In the genomic region with DNA sequence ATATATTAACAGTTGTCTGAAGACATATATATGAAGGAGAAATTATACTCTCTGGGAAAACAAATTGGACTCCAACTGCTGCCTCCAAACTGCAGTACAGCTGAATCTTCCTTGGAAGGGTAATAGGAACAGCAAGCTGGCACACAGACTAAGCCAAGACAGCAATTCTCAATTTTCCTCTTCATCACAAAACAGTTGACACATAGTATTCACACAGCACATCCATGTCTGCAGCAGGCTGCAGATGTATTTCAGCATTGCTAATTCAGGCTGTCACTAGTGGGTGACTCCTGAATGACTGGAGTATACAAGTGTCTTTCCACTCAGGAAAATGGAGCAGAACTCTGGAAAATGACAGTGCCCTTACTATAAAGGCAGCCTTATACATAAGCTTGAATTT, we compare ENCODE assay signal across 20 mouse cellular contexts.
DNase-seq lines count a peak whose midpoint lies in the region; ATAC-seq and TF ChIP-seq lines count a peak whose summit lies in the region.
"Had no signal": no experiment of that assay in that cellular context is flagged by ENCODE, and none has a peak within 500 bp of the region (broad histone marks: within the 10 kb centered on the region; RNA-seq: fewer than 3 reads in every experiment).

No protein-coding gene starts in this region.

- DNase-seq in hindbrain, postnatal 0 days (ENCODE audit: low spot score), result no peak
- peak; percentile 4 to 15 for DNase-seq in right cerebral cortex, adult 2 months (ENCODE audit: low spot score in 2 of 2)
- no peak for DNase-seq in right cerebral cortex, postnatal 14 days
- DNase-seq in left cerebral cortex, postnatal 25 days (ENCODE audit: low spot score in 2 of 2), result peak; percentile 17 to 63
- DNase-seq in spleen, postnatal 4 days (ENCODE audit: low spot score in 2 of 2), result no peak
- no peak for DNase-seq in T-cell, adult 2 months (ENCODE audit: low spot score)
- no peak for DNase-seq in lung, postnatal 4 days
- DNase-seq: adrenal gland, postnatal 14 days; B cell, adult 2 months; cerebellum, postnatal 36 days; kidney, adult 18-20 months; lung, embryonic 14.5 days; spleen, adult 18-20 months; thymus, postnatal 4 days had no signal

- 0 out of 2 replicates have a peak overlapping the region, but pooled peaks have one; percentile 9 for H3K9ac ChIP-seq in hindbrain, embryonic 13.5 days
- no peak overlapping the region for H3K9ac ChIP-seq in hindbrain, postnatal 0 days (replicated peaks; ENCODE audit: low read length)
- H3K9ac ChIP-seq: embryonic facial prominence, embryonic 13.5 days; lung, embryonic 14.5 days had no signal

- H3K4me1 ChIP-seq in hindbrain, embryonic 13.5 days (replicated peaks), result peaks cover 7% of the 10 kb centered on the region
- H3K4me1 ChIP-seq in hindbrain, postnatal 0 days (ENCODE audit: insufficient read depth, low read length), result no peaks in the 10 kb centered on the region
- H3K4me1 ChIP-seq: embryonic facial prominence, embryonic 13.5 days had no signal

- H3K27ac ChIP-seq in hindbrain, embryonic 13.5 days, result 0 out of 2 replicates have a peak overlapping the region, but pooled peaks have one; percentile 26
- H3K27ac ChIP-seq in hindbrain, postnatal 0 days, result no peak overlapping the region
- H3K27ac ChIP-seq: embryonic facial prominence, embryonic 13.5 days; hindbrain, embryonic 10.5 days; stomach, postnatal 0 days had no signal

- no peaks in the 10 kb centered on the region for H3K27me3 ChIP-seq in hindbrain, embryonic 13.5 days
- H3K27me3 ChIP-seq in hindbrain, postnatal 0 days (ENCODE audit: insufficient read depth, low read length), result no peaks in the 10 kb centered on the region
- H3K27me3 ChIP-seq: embryonic facial prominence, embryonic 13.5 days had no signal

- intact Hi-C loops in left cerebral cortex, postnatal 25 days (cut with DNase I), result loop anchor here (5.0 kb wide), 1 partner anchor 124 kb away; no protein-coding TSS in a partner anchor

- no peak for ATAC-seq in hindbrain, embryonic 13.5 days (ENCODE audit: low FRiP score)
- ATAC-seq in hindbrain, postnatal 0 days, result no peak

- H3K4me2 ChIP-seq in hindbrain, embryonic 13.5 days, result no peak overlapping the region
- no peak overlapping the region for H3K4me2 ChIP-seq in hindbrain, postnatal 0 days (ENCODE audit: low read depth, low read length)
- H3K4me2 ChIP-seq: embryonic facial prominence, embryonic 13.5 days; lung, embryonic 14.5 days had no signal

- no peak overlapping the region for H3K4me3 ChIP-seq in hindbrain, embryonic 13.5 days
- no peak overlapping the region for H3K4me3 ChIP-seq in hindbrain, postnatal 0 days (ENCODE audit: low read length)
- H3K4me3 ChIP-seq: embryonic facial prominence, embryonic 13.5 days; hindbrain, embryonic 10.5 days; myocyte had no signal

- TF ChIP-seq CTCF in hindbrain, postnatal 0 days (IDR thresholded peaks at IDR 0.05; ENCODE audit: low read depth), result no peak

- H3K36me3 ChIP-seq in hindbrain, embryonic 13.5 days, result no peaks in the 10 kb centered on the region
- H3K36me3 ChIP-seq in hindbrain, postnatal 0 days (ENCODE audit: insufficient read depth, low read length), result no peaks in the 10 kb centered on the region
- H3K36me3 ChIP-seq: embryonic facial prominence, embryonic 13.5 days; G1E; hindbrain, embryonic 10.5 days had no signal

- H3K9me3 ChIP-seq in hindbrain, embryonic 13.5 days, result no peaks in the 10 kb centered on the region
- H3K9me3 ChIP-seq in hindbrain, postnatal 0 days (ENCODE audit: low read length), result no peaks in the 10 kb centered on the region
- H3K9me3 ChIP-seq: embryonic facial prominence, embryonic 13.5 days; G1E had no signal

Comparison
In these comparisons a context has a peak if more than half of its experiments do, and no peak if none do; other contexts are left out.
1. DNase-seq: peak in right cerebral cortex, adult 2 months (2 of 2) and left cerebral cortex, postnatal 25 days (2 of 2); none in hindbrain, postnatal 0 days (single experiment), right cerebral cortex, postnatal 14 days (single experiment), spleen, postnatal 4 days (0 of 2), T-cell, adult 2 months (single experiment) and lung, postnatal 4 days (0 of 2).